In genomic region chr5:60994761-60995523, GRCm38 (mm10) we compare ENCODE assay signal across 27 mouse cellular contexts.
A peak's percentile ranks its signal among the peaks of the same experiment; 100 is the strongest.
DNase-seq lines count a peak whose midpoint lies in the region; ATAC-seq and TF ChIP-seq lines count a peak whose summit lies in the region.
"Had no signal": no experiment of that assay in that cellular context is flagged by ENCODE, and none has a peak within 500 bp of the region (broad histone marks: within the 10 kb centered on the region; RNA-seq: fewer than 3 reads in every experiment).

No protein-coding gene starts in this region.

- no peak overlapping the region for H3K9ac ChIP-seq in forebrain, embryonic 12.5 days
- H3K9ac ChIP-seq in forebrain, postnatal 0 days: no peak overlapping the region
- H3K9ac ChIP-seq in neural tube, embryonic 12.5 days: no peak overlapping the region
- no peak overlapping the region for H3K9ac ChIP-seq in neural tube, embryonic 15.5 days (replicated peaks)
- H3K9ac ChIP-seq in midbrain, embryonic 14.5 days (replicated peaks; ENCODE audit: low read length): no peak overlapping the region
- H3K9ac ChIP-seq: hindbrain, embryonic 14.5 days; kidney, embryonic 15.5 days; limb, embryonic 12.5 days; liver, embryonic 15.5 days; lung, embryonic 14.5 days had no signal

- no peak for TF ChIP-seq CTCF in forebrain, postnatal 0 days (IDR thresholded peaks at IDR 0.05; ENCODE audit: low read depth)

- WGBS in forebrain, embryonic 12.5 days: 39% methylated on average over 10 of the region's 10 CpGs
- 39% methylated on average over 10 of the region's 10 CpGs for WGBS in forebrain, postnatal 0 days
- 57% methylated on average over 10 of the region's 10 CpGs for WGBS in neural tube, embryonic 12.5 days
- WGBS in neural tube, embryonic 15.5 days: 63% methylated on average over 10 of the region's 10 CpGs
- WGBS in midbrain, embryonic 14.5 days: 16% methylated on average over 10 of the region's 10 CpGs

- H3K36me3 ChIP-seq in forebrain, embryonic 12.5 days (replicated peaks): no peaks in the 10 kb centered on the region
- H3K36me3 ChIP-seq in forebrain, postnatal 0 days (ENCODE audit: insufficient read depth): no peaks in the 10 kb centered on the region
- H3K36me3 ChIP-seq in neural tube, embryonic 12.5 days: no peaks in the 10 kb centered on the region
- no peaks in the 10 kb centered on the region for H3K36me3 ChIP-seq in neural tube, embryonic 15.5 days
- H3K36me3 ChIP-seq in midbrain, embryonic 14.5 days (ENCODE audit: control insufficient read depth, insufficient read depth, low read length): no peaks in the 10 kb centered on the region
- H3K36me3 ChIP-seq: kidney, embryonic 15.5 days; limb, embryonic 12.5 days; liver, embryonic 15.5 days had no signal

- H3K27ac ChIP-seq in forebrain, embryonic 12.5 days: no peak overlapping the region
- H3K27ac ChIP-seq in forebrain, postnatal 0 days (ENCODE audit: low read depth, low read length): no peak overlapping the region
- no peak overlapping the region for H3K27ac ChIP-seq in neural tube, embryonic 12.5 days
- H3K27ac ChIP-seq in neural tube, embryonic 15.5 days (replicated peaks): no peak overlapping the region
- H3K27ac ChIP-seq in midbrain, embryonic 14.5 days (replicated peaks; ENCODE audit: low read depth, low read length): no peak overlapping the region
- H3K27ac ChIP-seq: hindbrain, embryonic 14.5 days; kidney, embryonic 15.5 days; left cerebral cortex, adult 2 months; limb, embryonic 12.5 days; liver, embryonic 15.5 days had no signal

- ATAC-seq in forebrain, embryonic 12.5 days (ENCODE audit: low FRiP score): 0 out of 2 replicates have a peak, but pooled peaks have one; percentile 33
- ATAC-seq in forebrain, postnatal 0 days: no peak
- ATAC-seq in neural tube, embryonic 12.5 days (ENCODE audit: low FRiP score, low read depth): 0 out of 2 replicates have a peak, but pooled peaks have one; percentile 9
- ATAC-seq in neural tube, embryonic 15.5 days (ENCODE audit: low FRiP score): no peak
- peak; percentile 65; the same call in 1 of the 2 replicates for ATAC-seq in midbrain, embryonic 14.5 days (ENCODE audit: low FRiP score, low TSS enrichment)

- peak; percentile 5 to 8 for DNase-seq in cerebellum, postnatal 10 days
- no peak for DNase-seq in cerebellum, postnatal 4 days (ENCODE audit: low spot score in 2 of 2)
- no peak for DNase-seq in forebrain, postnatal 0 days
- DNase-seq in midbrain, embryonic 14.5 days: peak; percentile 11
- DNase-seq in left cerebral cortex, adult 18-20 months (ENCODE audit: low spot score in 2 of 2): no peak
- DNase-seq: adrenal gland, adult 8-10 months; cerebellum, adult 8-10 months; gastrocnemius, postnatal 25 days; heart, adult 11 months; heart, postnatal 36 days; kidney, adult 18-20 months; kidney, postnatal 25 days; lung, embryonic 14.5 days; right cerebral cortex, adult 18-20 months; spleen, adult 18-20 months; thymus, adult 2 months; thymus, postnatal 36 days had no signal

- no peaks in the 10 kb centered on the region for H3K27me3 ChIP-seq in forebrain, embryonic 12.5 days
- no peaks in the 10 kb centered on the region for H3K27me3 ChIP-seq in forebrain, postnatal 0 days (ENCODE audit: insufficient read depth, low read length)
- H3K27me3 ChIP-seq in neural tube, embryonic 12.5 days (replicated peaks): no peaks in the 10 kb centered on the region
- no peaks in the 10 kb centered on the region for H3K27me3 ChIP-seq in neural tube, embryonic 15.5 days (replicated peaks)
- no peaks in the 10 kb centered on the region for H3K27me3 ChIP-seq in midbrain, embryonic 14.5 days (ENCODE audit: control insufficient read depth, insufficient read depth, low read length)
- H3K27me3 ChIP-seq: CH12.LX; kidney, embryonic 15.5 days; limb, embryonic 12.5 days; liver, embryonic 15.5 days had no signal

- no peak overlapping the region for H3K4me2 ChIP-seq in forebrain, embryonic 12.5 days
- H3K4me2 ChIP-seq in forebrain, postnatal 0 days (ENCODE audit: low read depth): no peak overlapping the region
- no peak overlapping the region for H3K4me2 ChIP-seq in neural tube, embryonic 12.5 days (replicated peaks)
- H3K4me2 ChIP-seq in neural tube, embryonic 15.5 days: no peak overlapping the region
- no peak overlapping the region for H3K4me2 ChIP-seq in midbrain, embryonic 14.5 days (ENCODE audit: low read length)
- H3K4me2 ChIP-seq: heart, embryonic 11.5 days; hindbrain, embryonic 14.5 days; kidney, embryonic 15.5 days; limb, embryonic 12.5 days; liver, embryonic 15.5 days; lung, embryonic 14.5 days had no signal

- peaks cover 6% of the 10 kb centered on the region; the same call in 1 of the 2 replicates for H3K4me1 ChIP-seq in forebrain, embryonic 12.5 days
- H3K4me1 ChIP-seq in forebrain, postnatal 0 days (ENCODE audit: insufficient read depth): no peaks in the 10 kb centered on the region
- H3K4me1 ChIP-seq in neural tube, embryonic 12.5 days: no peaks in the 10 kb centered on the region
- no peaks in the 10 kb centered on the region for H3K4me1 ChIP-seq in neural tube, embryonic 15.5 days
- H3K4me1 ChIP-seq in midbrain, embryonic 14.5 days (ENCODE audit: control insufficient read depth, insufficient read depth, low read length): no peaks in the 10 kb centered on the region
- H3K4me1 ChIP-seq: kidney, embryonic 15.5 days; limb, embryonic 12.5 days; liver, embryonic 15.5 days had no signal

- no peaks in the 10 kb centered on the region for H3K9me3 ChIP-seq in forebrain, embryonic 12.5 days
- H3K9me3 ChIP-seq in forebrain, postnatal 0 days (ENCODE audit: low read length): no peaks in the 10 kb centered on the region
- no peaks in the 10 kb centered on the region for H3K9me3 ChIP-seq in neural tube, embryonic 12.5 days
- 0 out of 2 replicates have a peak, but pooled peaks cover 2% of the 10 kb centered on the region for H3K9me3 ChIP-seq in neural tube, embryonic 15.5 days (replicated peaks)
- H3K9me3 ChIP-seq in midbrain, embryonic 14.5 days (ENCODE audit: control insufficient read depth, low read length): no peaks in the 10 kb centered on the region
- H3K9me3 ChIP-seq: kidney, embryonic 15.5 days; limb, embryonic 12.5 days; liver, embryonic 15.5 days had no signal

- no peak overlapping the region for H3K4me3 ChIP-seq in forebrain, embryonic 12.5 days (replicated peaks)
- H3K4me3 ChIP-seq in forebrain, postnatal 0 days (ENCODE audit: low read depth, low read length): no peak overlapping the region
- H3K4me3 ChIP-seq in neural tube, embryonic 12.5 days: no peak overlapping the region
- no peak overlapping the region for H3K4me3 ChIP-seq in neural tube, embryonic 15.5 days (replicated peaks)
- H3K4me3 ChIP-seq in midbrain, embryonic 14.5 days (replicated peaks; ENCODE audit: low read depth, low read length): no peak overlapping the region
- H3K4me3 ChIP-seq: kidney, embryonic 15.5 days; left cerebral cortex, adult 2 months; limb, embryonic 12.5 days; liver, embryonic 15.5 days had no signal

Comparison
In these comparisons a context has a peak if more than half of its experiments do, and no peak if none do; other contexts are left out.
1. DNase-seq: peak in cerebellum, postnatal 10 days (2 of 2) and midbrain, embryonic 14.5 days (single experiment); none in cerebellum, postnatal 4 days (0 of 2), forebrain, postnatal 0 days (single experiment) and left cerebral cortex, adult 18-20 months (0 of 2).
2. ATAC-seq: peak in forebrain, embryonic 12.5 days (single experiment), neural tube, embryonic 12.5 days (single experiment) and midbrain, embryonic 14.5 days (single experiment); none in forebrain, postnatal 0 days (single experiment) and neural tube, embryonic 15.5 days (single experiment).